Mouse (Mus musculus): Measurements from ENCODE around the gene Ldhd.

The Ldhd gene

GRCm38 (mm10) chr8:111630105-111630521, at the start of gene Ldhd:
Gene Ldhd, minus strand, starts transcription at chr8:111630374.
- peak; percentile 58 to 72 for DNase-seq (ENCODE audit: low spot score in 2 of 2)

GRCm38 (mm10) chr8:111678848-111679247, 48.7 kb upstream of the Ldhd start:
- no peak for DNase-seq (ENCODE audit: low spot score in 2 of 2)

- DNase-seq (ENCODE audit: low spot score in 2 of 2): peak; percentile 36 to 43
These were observed 47.9 kb upstream of the Ldhd start for GRCm38 (mm10) chr8:111678111-111678510.

DNA sequence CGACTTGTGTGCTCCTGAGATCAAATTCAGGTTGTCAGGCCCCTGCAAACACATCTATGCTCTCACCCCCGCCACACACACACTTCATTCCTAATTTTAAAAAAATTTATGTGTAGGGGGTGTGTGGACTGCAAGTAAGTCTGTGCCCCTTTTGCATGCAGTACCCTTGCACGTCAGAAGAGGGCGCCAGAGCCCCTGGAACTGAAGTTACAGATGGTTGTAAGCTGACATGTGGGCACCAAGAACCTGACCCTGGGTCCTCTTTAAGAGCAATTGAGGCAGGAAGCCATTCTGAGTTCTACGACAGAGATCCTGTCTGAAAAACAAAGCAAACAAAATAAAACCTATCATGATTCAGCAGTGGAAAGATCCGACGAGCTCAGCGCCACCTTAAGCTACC, 46.1 kb upstream of the Ldhd start:
- no peak for DNase-seq (ENCODE audit: low spot score in 2 of 2)

DNA sequence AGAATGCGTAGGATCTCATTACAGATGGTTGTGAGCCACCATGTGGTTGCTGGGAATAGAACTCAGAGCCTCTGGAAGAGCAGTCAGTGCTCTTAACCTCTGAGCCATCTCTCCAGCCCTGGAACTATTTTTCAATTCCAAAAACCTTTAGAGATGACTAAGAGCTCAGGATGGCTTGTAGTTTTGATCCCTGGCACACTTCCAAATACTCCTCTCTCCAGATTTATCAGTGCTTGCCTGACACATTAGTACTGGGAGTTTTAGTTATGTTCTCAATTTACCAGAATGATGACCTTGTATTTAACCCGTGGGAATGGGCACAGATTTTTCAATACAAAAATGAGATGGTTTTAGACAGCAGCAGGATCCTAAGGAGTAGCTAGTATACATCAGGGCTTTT, 36.6 kb upstream of the Ldhd start:
- DNase-seq (ENCODE audit: low spot score in 2 of 2): no peak

GRCm38 (mm10) chr8:111662473-111662872, 32.3 kb upstream of the Ldhd start:
- DNase-seq (ENCODE audit: low spot score in 2 of 2): peak; percentile 76 to 79

- DNase-seq (ENCODE audit: low spot score in 2 of 2): no peak
These were observed 28.7 kb upstream of the Ldhd start for GRCm38 (mm10) chr8:111658819-111659423.

DNA sequence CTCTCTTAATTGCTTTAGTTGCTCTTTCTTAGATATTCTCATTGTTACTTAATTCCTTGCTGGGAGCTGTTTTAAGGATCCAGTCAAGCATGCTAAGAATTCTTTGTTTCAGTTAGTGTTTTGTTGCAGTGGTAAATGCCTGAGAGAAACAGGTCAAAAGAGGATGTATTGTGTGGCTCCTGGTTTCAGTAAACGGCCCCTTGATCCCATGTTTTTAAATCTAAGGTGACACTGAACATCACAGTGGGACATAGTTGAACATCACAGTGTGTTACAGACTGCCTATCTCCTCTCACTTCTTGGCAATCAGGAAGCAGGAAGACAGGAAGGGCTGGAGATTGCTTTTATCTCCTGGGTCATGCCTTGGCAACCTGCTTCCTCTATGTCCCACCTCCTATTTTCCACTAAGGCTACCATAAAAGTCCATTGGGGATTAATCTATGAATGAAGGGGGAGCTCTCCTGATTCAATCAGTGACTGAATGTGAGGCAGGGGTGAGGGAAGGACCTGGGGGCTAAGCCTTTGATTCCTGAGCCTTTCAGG, 27.2 kb upstream of the Ldhd start:
- DNase-seq (ENCODE audit: low spot score in 2 of 2): no peak

DNA sequence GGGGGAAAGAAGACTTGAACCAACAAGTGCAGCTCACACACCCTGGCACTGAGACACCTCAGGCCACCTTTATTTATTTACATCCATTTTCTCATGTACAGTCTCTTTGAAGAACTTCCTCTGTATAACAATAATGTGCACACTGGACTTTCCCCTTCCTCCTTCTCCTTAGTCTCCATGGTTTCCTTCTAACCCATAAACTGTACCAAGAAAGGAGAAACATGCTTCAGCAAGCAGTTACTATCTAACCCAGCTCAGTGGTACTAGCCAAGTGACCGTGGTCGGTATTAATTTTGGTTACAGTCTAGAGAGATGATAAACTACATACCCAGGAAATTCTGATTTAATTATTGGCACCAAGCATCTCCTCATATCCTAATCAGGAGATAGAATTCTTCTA, 23.4 kb upstream of the Ldhd start:
- DNase-seq (ENCODE audit: low spot score in 2 of 2): no peak

DNA sequence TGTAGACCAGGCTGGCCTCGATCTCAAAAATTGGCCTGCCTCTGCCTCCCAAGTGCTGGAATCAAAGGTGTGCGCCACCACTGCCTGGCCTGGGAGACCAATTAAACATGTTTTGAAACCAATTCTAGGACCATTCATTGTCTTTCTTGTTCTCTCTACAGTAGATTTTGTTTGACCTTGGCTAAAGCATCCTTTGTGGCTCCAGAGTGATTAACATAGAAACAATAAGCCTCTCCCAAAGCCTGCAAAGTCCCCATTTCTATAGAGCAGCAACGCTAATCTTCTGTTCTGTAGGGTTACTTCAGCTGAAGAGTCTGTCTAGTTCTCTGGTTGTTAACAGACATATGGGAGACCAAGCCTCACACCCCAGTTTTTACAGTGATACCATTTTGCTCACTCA, 20.5 kb upstream of the Ldhd start:
- DNase-seq (ENCODE audit: low spot score in 2 of 2): no peak

DNA sequence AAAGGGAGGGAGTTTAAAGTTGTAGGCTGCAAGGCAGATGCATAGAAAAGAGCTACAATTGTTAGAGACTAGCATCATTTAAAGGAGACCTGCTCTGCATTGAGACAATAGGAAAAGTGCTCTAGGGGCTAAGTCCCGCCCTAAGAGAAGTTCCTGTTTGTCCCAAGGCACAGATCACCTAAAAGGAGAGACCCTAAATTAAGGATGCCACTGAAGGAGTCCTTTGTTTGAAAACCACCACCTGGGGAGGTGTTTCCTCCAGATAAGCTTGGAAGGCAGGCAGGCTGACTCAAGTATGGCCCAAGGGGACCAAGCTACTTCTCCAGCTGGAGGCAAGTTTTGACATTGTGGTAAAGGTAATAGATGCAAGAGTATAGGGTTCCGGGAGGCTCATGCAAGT, 18.7 kb upstream of the Ldhd start:
- DNase-seq (ENCODE audit: low spot score in 2 of 2): no peak

- DNase-seq (ENCODE audit: low spot score in 2 of 2): no peak
These were observed 15.5 kb upstream of the Ldhd start for GRCm38 (mm10) chr8:111645715-111646114.

GRCm38 (mm10) chr8:111644286-111645051, 14.3 kb upstream of the Ldhd start:
- peak in 1 of 2 experiments; percentile 10 for DNase-seq (ENCODE audit: low spot score in 2 of 2)

DNA sequence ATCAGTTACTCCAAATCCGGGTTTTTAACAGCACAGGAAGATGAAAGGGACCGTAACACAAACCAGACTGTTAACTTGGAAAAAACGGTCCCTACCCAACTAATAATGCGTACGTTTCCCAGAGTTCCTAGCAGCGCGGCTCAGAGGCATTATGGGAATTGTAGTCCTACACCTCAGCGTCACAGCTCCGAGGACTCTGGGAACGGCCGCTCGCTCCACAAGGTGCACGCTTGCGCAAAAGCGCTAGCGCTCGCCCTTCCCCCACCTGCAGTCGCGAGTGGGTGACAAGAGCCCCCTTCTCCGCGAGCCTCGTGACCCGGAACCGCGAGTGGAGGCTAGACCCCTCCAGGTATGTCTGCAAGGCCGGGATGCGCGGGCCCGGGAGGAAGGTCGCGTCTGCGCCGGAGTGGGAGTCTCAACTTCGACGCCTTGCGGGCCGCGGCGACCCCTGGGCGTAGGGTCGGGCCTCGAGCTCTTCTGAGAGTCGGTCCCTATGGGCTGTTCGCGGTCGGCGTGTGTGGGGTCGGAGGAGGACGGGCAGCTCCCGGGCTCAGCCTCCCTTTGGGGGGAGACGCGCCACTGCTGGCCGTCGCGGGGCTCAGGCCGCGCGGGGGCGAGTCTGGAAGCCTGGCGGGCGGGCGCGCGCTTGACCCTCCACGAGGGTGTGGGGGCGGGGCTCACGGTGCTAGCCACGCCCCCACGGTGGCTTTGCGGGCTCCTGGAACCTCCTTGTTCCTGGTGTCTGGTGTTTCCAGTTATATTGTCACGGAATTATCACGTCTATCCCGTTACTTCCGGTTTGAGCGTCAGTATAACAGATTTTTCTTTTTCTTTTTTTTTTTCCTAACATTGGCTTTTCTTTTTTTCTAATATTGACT, 13.3 kb upstream of the Ldhd start, which contains the start of gene Zfp1:
Gene Zfp1 (plus strand): TSS at position 138 of the 878 bp plus-strand sequence.
- DNase-seq (ENCODE audit: low spot score in 2 of 2): peak; percentile 84 to 90

DNA sequence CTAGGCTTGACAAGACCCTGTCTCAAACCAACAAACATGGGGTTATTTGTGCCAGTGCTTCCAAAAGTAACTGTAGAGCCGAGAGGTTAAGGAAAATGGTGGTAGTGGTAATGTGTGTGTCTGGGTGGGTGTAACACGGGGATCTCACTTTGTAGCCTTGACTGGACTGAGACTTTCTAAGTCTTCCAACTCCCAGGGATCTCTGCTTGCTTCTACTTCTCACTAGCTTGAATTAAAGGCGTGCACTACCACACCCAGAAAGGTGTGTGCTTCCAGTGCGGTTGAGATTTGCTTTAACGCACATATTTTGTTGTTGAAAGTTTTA, 12.7 kb upstream of the Ldhd start:
- DNase-seq (ENCODE audit: low spot score in 2 of 2): no peak

DNA sequence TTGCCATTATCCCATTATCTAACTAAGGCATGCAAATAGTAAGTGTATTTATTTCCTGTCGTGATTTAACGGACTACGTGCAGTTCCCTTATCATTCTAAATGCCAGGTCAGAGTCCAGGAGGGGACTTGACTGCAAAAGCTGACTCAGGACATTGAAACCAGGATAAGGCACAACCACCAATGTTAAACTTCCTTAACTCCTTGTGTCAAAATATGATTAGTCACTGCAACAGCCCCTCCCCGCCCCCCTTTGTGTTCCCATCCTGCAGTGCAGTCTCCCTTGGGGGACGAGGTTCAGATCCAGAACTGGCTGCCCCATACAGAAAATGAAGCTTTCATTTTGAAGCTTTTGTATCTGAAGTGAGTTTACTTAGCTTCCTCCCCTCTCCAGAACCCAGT, 12.3 kb upstream of the Ldhd start:
- peak in 1 of 2 experiments; percentile 34 for DNase-seq (ENCODE audit: low spot score in 2 of 2)

DNA sequence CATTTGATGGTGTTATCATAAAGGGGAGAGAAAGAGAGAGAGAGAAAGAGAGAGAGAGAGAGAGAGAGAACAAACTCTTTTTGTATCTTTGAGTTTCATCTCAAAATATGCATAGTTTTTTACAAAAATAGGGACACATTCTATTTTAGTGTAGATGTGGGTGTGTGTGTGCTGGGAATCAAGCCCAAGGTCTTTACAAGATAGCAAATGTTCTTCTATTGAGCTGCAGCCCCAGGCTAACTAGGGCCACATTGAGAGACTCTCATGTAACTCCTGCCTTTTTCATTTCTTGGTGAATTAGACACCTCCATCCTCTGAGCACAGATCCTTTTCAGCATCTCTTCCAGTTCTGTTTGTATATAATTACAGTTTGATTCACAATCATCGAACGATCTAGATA, 10.9 kb upstream of the Ldhd start:
- no peak for DNase-seq (ENCODE audit: low spot score in 2 of 2)

DNA sequence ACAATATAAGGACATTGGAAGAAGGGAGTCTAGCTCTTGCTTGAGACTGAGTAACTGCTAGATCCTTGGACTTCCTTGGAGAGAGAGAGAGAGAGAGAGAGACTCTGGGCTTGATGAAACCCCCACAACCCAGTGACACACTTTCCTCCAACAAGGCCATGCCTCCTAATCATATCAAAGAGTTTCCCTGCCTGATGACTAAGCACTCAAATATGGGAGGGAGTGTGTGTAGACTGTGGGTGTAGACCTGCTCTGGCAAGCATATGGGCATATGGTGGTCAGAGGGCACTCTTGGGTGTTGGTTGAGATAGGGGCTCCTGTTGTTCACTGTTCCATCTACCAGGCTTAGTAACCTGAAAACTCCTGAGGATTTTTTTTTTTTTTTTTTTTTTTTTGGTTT, 7.9 kb upstream of the Ldhd start:
- DNase-seq (ENCODE audit: low spot score in 2 of 2): no peak

DNA sequence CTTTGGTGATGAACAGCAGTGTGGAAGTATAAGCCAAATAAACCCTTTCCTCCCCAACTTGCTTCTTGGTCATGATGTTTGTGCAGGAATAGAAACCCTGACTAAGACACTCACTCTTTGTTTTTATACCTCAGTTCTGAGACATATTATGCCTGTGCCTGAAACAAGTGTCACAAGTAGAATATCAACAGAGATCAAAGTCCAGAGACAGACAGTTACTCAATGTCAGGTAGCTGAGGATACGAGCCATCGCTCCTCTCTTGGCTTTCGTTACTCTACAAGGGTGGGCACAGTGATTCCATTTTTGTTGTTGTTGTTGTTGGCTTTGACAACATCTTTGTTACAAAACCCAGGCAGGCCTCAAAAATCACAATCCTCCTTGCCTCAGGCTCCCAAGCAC, 2.8 kb upstream of the Ldhd start:
- no peak for DNase-seq (ENCODE audit: low spot score in 2 of 2)

DNA sequence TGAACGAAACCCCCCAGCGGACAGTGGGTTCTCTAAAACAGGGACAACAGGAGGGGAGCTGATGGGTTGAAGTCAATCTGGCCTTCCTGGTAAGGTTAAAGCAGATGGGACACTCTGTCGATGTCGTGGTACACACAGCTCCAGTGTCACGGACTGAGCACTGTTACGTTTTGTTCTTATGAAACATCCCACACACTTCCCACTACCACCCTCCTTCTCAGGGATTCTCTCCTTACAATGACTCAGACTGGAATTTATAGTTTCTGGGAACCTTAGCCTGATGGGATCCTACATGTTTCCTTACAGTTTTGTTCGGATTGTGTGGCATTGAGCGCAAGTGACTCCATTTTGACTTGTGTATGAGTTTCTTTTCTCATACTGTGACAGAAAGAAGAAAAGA, 1.4 kb upstream of the Ldhd start:
- DNase-seq (ENCODE audit: low spot score in 2 of 2): no peak

DNA sequence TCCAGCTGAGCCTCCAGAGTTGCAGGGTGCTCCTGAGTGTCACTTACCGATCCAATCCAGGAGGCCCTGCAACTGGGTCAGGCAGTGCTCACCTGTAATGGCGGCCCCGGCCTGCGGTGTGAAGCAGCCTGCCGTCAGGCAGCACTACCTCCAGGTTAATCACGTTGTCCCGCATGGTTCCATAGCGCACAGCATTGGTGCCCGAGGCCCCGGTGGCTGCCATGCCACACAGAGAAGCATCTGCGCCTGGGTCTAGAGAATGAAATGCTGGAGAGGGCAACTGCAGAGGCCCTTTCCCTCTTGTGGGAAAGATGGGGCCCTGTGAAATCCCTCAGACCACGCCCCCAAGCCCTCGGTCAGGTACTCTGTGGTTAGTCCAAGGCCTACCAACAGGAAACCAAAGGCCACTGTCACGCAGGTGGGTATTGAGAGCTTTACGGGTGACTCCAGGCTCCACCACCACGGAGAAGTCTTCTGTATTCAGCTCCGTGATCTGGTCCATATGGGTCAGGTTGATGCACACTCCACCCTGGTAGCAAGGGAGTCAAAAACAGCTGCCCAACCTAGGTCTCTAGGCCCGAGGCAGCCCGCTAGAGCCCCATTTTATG, 1.2 kb downstream of the Ldhd start:
- no peak for DNase-seq (ENCODE audit: low spot score in 2 of 2)

DNA sequence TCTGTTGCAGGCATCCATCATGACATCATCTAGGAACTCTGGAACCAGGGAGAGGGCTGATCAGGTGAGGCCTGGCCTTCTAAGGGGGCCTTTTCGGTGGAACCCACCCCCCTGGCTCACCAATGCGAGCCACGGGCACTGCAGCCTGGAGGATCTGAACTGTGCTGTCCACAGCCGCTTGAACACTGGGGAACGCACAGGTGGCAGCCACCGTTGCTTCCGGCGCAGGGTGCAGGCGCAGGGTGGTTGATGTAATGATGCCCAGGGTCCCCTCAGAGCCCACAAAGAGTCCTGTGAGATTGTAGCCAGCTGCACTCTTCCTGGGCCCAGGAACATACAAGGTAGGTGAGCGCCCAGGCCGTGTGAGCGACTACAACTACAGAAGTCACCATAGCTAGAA, 1.8 kb downstream of the Ldhd start:
- no peak for DNase-seq (ENCODE audit: low spot score in 2 of 2)
